Mouse (Mus musculus): ENCODE data around the gene Itgb8.

The Itgb8 gene

GRCm38 (mm10) chr12:119238696-119239415 is at the start of gene Itgb8:
Gene Itgb8, minus strand, starts transcription at chr12:119238802.
- DNase-seq = peak; percentile 50 to 58

GRCm38 (mm10) chr12:119276282-119276681 is 37.7 kb upstream of the Itgb8 start:
- no peak for DNase-seq

DNA sequence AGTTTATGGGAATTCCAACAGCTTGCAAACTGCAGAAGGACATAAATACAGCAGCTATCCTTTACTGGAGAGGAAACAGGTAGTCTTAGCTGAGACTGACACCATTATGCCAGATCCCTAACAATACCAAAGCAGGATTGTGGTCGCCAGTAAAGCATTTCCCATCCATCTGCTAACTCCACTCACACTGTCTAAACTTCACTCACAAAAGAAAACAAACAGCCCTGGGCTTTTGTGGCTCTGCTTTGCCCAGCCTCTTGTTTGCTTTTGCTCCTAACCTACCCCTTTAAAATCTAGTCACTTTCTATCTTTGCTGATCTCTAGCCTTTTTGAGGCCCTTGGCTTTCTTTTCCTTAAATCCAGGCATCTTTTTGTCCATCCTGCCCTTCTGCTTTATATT is 35.0 kb upstream of the Itgb8 start:
- no peak for DNase-seq

- DNase-seq = no peak
These were observed 33.4 kb upstream of the Itgb8 start for GRCm38 (mm10) chr12:119271964-119272363.

DNA sequence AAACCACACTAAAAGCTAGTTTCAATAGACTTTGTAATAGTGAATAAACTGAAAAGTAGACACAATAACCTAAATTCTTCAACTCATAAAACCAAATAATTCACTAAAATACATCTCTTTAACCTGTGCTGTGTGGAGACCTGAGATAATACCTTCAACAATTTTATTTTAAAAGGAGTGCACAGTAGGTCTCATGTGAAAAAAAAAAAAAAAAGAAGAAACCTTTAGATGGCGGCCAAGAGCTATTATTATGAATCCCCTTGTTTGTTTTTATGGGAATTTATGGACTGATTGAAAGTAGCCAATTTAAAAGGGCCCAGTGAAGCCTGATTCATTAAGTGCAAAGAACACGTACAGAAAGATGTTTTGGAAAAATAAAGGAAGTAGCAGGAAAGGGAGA is 31.4 kb upstream of the Itgb8 start:
- no peak for DNase-seq

GRCm38 (mm10) chr12:119268723-119269122 is 30.1 kb upstream of the Itgb8 start:
- DNase-seq = no peak

DNA sequence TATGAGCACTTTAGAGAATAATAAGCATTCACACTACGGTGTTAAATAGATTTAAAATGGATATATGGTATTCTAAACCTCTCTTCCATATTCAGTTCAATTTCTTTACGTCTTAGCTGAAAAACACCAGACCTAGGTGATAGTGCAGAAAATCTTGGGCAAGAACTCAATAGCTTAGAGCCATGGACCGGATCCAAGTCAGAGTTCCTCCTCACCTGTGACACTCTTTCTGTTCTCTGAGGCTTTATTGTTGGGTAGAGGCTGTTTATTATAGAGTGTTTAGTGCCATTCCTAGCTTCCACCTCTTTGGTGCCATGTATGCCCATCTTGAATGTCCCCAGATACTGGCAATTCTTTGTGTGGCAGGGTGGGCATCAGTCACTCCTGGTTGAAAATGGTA is 25.9 kb upstream of the Itgb8 start:
- no peak for DNase-seq

DNA sequence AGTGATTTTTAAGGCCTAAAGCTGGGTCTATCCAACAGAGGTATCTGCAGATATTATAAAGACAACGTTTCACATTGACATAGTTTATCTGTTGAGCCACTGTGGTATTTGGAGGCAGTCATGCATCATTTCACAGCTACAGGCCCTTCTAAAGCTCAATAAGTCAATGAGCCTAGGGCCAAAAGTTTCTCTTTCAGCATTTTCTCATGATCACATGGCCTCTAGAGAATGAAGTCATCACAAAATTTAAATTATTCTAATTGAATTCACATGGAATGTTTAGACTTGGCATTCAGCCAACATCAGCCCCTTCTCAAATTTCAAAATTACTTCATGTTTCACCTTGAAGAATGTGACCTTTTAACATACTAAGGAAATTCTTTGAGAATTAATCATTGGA is 10.0 kb upstream of the Itgb8 start:
- no peak for DNase-seq

DNA sequence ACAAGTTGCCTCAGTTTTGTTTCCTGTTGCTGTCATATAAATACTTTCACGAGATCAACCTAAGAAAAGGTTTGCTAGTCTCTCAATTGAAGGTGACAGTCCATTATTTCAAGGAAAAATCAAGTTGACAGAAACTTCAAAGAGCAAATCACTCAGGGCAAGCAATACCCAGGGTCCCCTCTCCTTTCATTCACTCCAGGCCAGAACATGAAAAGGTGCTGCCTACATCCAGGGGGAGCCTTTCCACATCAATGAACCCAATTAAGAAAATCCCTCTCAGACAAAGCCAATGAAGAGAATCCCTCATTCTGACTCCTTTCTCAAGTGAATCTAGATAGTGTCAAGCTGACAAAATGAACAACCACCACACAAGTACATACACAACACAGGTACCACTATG is 2.5 kb upstream of the Itgb8 start:
- no peak for DNase-seq

DNA sequence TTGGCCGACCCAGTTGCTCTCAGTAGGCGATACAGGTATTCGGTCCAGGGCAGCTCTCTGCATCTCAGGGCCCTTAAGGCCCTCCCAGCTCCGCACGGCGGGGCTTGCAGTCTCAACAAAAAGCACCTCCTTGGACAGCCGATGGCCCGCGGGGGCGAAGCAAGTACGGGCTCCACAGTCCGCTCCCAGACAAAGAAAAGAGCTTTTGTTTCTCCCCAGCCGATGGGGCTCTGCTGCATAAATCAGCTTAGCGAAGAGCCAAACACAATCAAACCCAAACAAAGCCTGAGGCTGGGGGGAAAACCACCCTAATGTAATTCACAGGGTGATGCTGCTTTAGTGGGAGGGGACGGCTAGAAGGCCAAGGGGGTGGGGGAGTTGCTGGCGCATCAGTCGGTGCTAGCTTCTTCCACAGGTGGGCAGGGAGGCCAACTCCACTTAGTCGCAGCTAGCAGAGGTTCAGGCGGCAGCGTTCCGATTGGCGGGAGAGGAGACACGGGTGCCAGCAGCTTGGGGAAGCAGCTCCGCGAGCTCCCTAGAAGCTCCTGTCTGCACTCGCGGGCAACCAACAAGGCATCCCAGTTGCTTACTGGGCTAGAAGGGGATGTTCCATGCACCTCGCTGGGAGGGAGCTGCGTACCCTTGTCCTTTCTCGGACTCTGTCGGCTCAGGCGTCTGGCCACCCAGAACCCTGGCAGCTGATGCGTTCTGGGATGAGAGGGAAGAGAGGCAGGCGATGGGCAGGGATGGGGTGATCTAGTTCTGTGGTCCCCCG is 494 bp downstream of the Itgb8 start:
- DNase-seq = peak; percentile 61 to 66

DNA sequence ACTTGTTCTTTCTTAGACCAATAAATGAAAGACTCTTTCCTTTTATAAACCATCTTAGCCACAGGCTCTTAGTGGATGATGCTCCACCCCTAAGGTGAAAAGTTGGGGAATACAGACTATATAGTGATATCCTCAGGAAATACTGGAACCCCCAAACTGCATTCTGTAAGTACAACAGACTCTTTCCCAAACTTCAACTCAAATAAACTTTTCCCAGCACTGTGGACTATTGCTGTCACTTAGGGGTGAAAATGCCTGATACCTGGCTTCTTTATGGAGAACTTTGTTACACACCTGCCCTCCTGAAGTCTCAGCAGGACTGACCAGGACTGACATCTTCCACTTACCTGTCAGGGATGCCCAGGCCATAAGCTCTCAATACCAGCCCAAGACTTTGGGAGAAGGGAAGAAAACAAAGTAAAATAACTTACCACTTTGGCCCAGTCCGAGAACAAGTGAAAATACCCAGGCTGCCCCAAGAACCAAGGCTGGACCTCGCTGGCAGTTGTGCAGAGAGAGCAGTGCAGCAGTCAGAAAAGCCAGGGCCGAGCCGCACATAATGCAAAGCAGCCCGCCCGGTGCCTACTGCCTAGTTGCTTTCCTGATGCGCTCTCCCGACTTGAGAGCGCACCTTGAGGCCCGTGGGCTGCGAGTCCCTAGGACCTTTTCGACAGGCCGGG is 1.2 kb downstream of the Itgb8 start:
- peak in 1 of 2 experiments; percentile 10 for DNase-seq

- no peak for DNase-seq
These were observed 6.8 kb downstream of the Itgb8 start for GRCm38 (mm10) chr12:119231831-119232230.

GRCm38 (mm10) chr12:119230444-119230843 is 8.2 kb downstream of the Itgb8 start:
- peak in 1 of 2 experiments; percentile 4 for DNase-seq

DNA sequence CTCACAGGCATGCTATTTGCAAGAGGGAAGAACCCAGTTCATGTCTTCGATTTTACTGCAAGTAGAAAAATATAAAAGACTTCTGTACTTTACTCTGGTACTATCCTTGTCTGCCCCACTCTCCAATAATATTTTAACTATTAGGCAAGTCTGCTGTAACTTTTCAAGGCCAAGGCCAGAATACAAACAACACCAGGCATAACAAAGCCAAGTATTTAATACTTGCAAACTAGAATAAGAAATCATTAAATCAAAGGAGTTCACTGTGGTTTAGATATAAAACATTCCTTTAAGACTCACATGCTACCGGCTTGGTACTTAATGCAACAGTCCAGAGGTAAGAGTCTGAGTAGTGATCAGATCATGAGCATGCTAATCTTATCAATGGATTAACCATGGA is 9.0 kb downstream of the Itgb8 start:
- DNase-seq = no peak

DNA sequence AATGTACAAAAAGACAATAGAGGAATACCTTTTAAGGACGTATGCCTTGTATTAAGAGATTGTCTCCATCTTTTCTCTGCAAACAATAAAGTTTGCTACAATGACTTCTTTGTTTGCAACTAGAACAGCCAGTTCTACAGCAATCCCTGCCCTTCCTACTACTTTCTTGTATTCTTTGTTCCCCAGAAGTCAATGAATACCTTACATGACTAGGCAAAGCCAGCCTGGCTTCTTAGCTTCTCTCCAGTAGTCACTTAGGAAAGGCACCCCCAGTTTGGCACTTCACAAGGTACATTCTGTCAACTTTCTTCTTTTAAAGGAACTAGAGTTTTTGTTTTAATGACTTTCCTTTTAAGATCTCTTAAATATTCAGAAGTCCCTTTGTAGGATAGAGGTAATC is 10.7 kb downstream of the Itgb8 start:
- DNase-seq = no peak

DNA sequence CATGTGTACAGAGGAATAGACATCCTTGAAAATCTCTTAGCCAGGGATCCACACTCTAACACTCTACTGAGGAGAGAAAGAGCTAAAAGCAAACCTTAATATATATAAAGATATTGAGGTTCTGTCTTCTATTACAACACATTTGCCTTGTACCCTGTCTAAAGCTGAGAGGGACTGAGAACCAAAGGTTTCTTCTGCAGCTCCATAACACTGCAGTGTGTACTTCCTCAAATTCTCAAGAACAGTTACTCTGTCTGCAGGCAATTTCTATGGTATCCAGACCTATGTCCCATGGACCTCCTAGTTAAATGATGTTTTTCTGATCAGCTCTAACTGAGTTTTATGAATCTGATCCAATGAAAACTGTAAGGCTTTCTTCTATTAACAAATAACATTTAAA is 13.9 kb downstream of the Itgb8 start:
- DNase-seq = no peak

DNA sequence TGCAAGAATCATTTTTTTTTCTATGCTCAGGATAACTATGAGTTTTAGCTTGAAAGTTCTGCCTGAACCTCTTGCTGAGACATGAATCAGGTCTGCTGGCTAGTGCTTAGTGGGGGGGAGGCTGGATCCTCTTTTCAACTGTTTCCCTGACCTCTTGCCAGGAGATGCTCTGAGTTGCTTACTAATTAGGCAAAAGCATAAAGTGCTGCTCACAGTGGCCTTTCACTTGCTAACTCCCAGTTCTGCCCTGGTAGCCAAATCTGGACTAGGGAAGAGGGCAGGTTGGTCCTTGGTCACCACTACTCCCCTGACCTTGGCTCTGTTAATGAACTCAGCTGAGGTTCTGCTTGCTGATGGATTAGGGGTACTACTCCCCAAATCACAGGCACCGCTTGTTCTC is 19.2 kb downstream of the Itgb8 start:
- DNase-seq = peak; percentile 4 to 17

DNA sequence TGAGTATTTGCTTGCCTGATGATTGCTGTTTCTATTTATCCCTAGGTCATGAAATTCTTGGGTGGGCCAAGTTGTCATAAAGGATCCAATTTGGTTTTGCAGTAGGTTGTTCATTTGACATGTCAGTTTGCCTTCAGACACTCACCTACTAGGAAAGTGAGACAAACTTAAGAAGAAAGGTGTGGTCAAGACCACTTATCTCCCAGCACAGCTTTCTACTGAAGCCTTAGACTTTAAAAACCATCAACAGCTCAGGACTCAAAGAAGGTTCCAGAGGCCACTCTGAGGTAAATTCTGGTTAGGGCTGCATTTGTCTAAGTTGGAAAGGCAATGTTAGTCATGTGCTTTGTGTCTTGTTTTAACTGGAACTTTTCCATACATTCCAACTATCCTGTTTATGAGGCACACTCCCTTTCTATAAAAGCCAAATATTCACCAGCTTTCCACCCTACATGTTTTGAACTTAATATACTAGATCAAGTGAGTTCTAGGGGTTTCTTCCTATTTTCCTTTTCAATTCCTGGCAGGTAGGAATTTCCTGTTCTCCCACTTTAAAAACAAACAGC is 20.8 kb downstream of the Itgb8 start:
- no peak for DNase-seq

- no peak for DNase-seq
These were observed 23.4 kb downstream of the Itgb8 start for GRCm38 (mm10) chr12:119215225-119215624.

DNA sequence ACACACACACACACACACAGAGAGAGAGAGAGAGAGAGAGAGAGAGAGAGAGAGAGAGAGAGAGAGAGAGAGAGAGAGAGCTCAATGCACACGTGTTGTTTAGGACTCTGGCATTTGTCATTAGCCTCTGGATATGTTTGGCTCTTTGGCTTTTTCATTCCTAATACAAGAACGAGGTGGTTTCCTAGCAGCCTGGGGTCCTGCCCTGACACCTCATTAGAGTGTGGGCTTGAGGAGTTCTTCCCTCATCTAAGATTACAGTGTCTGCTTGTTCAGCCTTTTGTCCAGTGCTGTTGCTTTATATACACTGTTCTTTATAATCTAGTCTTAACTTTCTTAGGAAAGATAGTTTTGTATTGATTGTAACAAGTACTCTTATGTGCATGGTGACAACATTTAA is 27.1 kb downstream of the Itgb8 start:
- no peak for DNase-seq

DNA sequence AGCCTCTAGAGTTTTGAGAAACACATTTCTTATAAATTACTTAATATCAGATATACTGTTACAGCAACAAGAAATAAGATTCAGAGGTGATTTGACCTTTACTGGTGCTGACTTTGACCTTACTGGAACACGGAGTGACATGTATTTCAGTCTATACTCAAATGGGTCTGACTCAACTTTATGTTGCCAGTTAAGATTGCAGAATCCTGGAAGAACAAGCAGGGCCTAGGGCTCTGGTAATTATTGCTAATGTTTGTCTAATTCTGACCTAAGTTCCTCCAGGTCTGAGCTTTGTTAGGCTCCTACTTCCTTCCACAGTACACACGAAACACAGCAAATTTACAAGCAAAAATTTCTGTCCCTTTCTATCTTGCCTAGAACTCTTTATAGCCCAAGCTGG is 28.0 kb downstream of the Itgb8 start:
- no peak for DNase-seq

- DNase-seq = no peak
These were observed 28.6 kb downstream of the Itgb8 start for GRCm38 (mm10) chr12:119210073-119210425.

DNA sequence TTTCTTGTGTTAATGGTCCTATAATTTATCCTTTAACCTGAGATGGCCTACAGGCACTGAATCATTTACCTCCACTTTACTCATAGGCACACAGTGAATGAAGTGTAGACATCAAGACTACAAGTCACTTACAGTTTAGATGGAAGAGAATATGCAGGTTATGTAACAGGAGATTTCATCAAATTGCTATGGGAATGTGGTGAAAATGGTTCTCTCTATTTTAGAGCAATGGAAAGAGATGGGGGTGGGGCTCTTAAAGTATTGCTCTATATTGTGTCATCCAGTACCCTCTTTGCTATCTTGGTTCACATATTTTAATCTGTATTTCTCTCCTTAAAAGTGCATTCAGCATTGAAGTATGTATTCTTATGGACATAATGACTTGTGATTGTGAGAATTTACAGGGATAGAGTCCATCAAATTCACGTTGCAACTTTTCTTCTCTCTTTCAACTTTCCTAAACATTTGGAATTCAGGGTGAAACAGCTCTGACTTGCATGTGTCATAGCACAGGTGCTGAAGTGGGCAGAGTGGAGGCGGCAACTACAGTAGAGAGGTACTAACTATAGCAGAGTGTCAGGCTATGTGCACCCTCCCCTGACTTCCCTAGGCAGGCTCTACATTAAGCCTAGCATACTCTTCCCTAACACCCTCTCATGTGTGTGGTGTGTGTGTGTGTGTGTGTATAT is 29.1 kb downstream of the Itgb8 start:
- no peak for DNase-seq

Data from cerebellum, postnatal 14 days (tissue).